Mouse (Mus musculus) MEL (cell line): ENCODE measurements around the gene 0610012G03Rik. TPM values are rescaled to one million over a fixed set of nuclear protein-coding genes. Genes with fewer than 3 reads are reported as not detected.

Source experiments
- DNase-seq: peaks from one replicate; pipeline ENCODE4 v3.0.0; 2011; ENCODE audit warnings: low read depth, low spot score
- H3K27ac ChIP-seq: 2 replicates; pipeline ENCODE4 v1.5.1; 2012; ENCODE audit warnings: low read depth, mild to moderate bottlenecking, control low read depth, low read length, moderate library complexity; ENCODE audit not compliant: control insufficient read depth
- H3K27me3 ChIP-seq, 2 experiments: fragments of 150-350 bp in 1 of 2; sonication (generic) in 1 of 2; 2 replicates each; pipeline ENCODE4 v1.6.1; 2012; ENCODE audit warnings: low read length in 2 of 2, mild to moderate bottlenecking in 2 of 2, improper control_type of control experiment in 1 of 2, moderate library complexity in 1 of 2; ENCODE audit not compliant: insufficient read depth in 2 of 2, control insufficient read depth in 1 of 2
- H3K36me3 ChIP-seq, 2 experiments: 2 replicates each; pipeline ENCODE4 v1.6.1; 2012 to 2014; ENCODE audit warnings: low read length in 2 of 2, improper control_type of control experiment in 1 of 2, inconsistent platforms in 1 of 2, mild to moderate bottlenecking in 1 of 2; ENCODE audit not compliant: insufficient read depth in 2 of 2, control insufficient read depth in 1 of 2
- H3K4me1 ChIP-seq, 2 experiments: fragments of 150-350 bp in 1 of 2; sonication (generic) in 1 of 2; 2 replicates each; pipeline ENCODE4 v1.6.1; 2012; ENCODE audit warnings: low read length in 2 of 2, improper control_type of control experiment in 1 of 2, mild to moderate bottlenecking in 1 of 2; ENCODE audit not compliant: insufficient read depth in 2 of 2, control insufficient read depth in 1 of 2
- H3K4me3 ChIP-seq, 2 experiments: fragments of 150-350 bp in 1 of 2; sonication (generic) in 1 of 2; 2 replicates each; pipeline ENCODE4 v1.5.1; 2012; ENCODE audit warnings: low read depth in 2 of 2, low read length in 2 of 2, mild to moderate bottlenecking in 2 of 2, moderate library complexity in 2 of 2, control low read depth in 1 of 2, improper control_type of control experiment in 1 of 2; ENCODE audit not compliant: control insufficient read depth in 1 of 2, insufficient read depth in 1 of 2
- H3K79me2 ChIP-seq: 2 replicates; pipeline ENCODE4 v1.6.1; 2012; ENCODE audit warnings: mild to moderate bottlenecking, low read length, moderate library complexity; ENCODE audit not compliant: control insufficient read depth, poor library complexity, insufficient read depth
- H3K9ac ChIP-seq: 2 replicates; pipeline ENCODE4 v1.6.1; 2012; ENCODE audit warnings: low read depth, mild to moderate bottlenecking, control low read depth, low read length, moderate library complexity; ENCODE audit not compliant: control insufficient read depth, poor library complexity, severe bottlenecking
- H3K9me3 ChIP-seq: fragments of 150-350 bp; sonication (generic); replicated peaks from 2 replicates; pipeline ENCODE4 v1.6.1; 2012; ENCODE audit warnings: mild to moderate bottlenecking, low read length, improper control_type of control experiment, moderate library complexity; ENCODE audit not compliant: insufficient read depth
- BHLHE40 ChIP-seq: IDR thresholded peaks from 2 replicates; pipeline ENCODE4 v1.6.1; 2012; ENCODE audit warnings: low read depth, mild to moderate bottlenecking, inconsistent platforms, low read length, improper control_type of control experiment, borderline replicate concordance
- CTCF ChIP-seq, 3 experiments: IDR thresholded peaks in 2 of 3; conservative IDR thresholded peaks in 1 of 3; 2 replicates each; pipeline ENCODE4 v1.5.1; 2011 to 2012; ENCODE audit warnings: low read length in 3 of 3, low read depth in 2 of 3, mild to moderate bottlenecking in 2 of 3, improper control_type of control experiment in 1 of 3, inconsistent platforms in 1 of 3, mixed read lengths in 1 of 3, moderate library complexity in 1 of 3; ENCODE audit not compliant: control insufficient read depth in 1 of 3, insufficient read depth in 1 of 3, poor library complexity in 1 of 3, severe bottlenecking in 1 of 3
- ELF1 ChIP-seq: IDR thresholded peaks from 2 replicates; pipeline ENCODE4 v1.6.1; 2014; ENCODE audit warnings: low read depth, mild to moderate bottlenecking, inconsistent platforms, low read length, improper control_type of control experiment, moderate library complexity
- ETS1 ChIP-seq: IDR thresholded peaks from 2 replicates; pipeline ENCODE4 v1.6.1; 2012; ENCODE audit warnings: low read depth, mild to moderate bottlenecking, inconsistent platforms, low read length, improper control_type of control experiment, moderate library complexity
- GATA1 ChIP-seq: IDR thresholded peaks from 2 replicates; pipeline ENCODE4 v1.6.1; 2011; ENCODE audit warnings: low read depth, low read length, improper control_type of control experiment
- SMC3 ChIP-seq: IDR thresholded peaks from 2 replicates; pipeline ENCODE4 v1.6.1; 2011; ENCODE audit warnings: low read depth, low read length, improper control_type of control experiment
- USF1 ChIP-seq: IDR thresholded peaks from 2 replicates; pipeline ENCODE4 v1.6.1; 2014; ENCODE audit warnings: low read depth, mild to moderate bottlenecking, inconsistent platforms, low read length, improper control_type of control experiment, moderate library complexity
- ZMIZ1 ChIP-seq: IDR thresholded peaks from 2 replicates; pipeline ENCODE4 v1.6.1; 2012; ENCODE audit warnings: low read depth, mild to moderate bottlenecking, inconsistent platforms, low read length, improper control_type of control experiment, moderate library complexity
- polyA plus RNA-seq, 2 experiments: library from polyadenylated mRNA; stranded (reverse) in 1 of 2; unstranded in 1 of 2; fragments of >175 nt in 1 of 2; fragments of >200 nt in 1 of 2; gene quantifications; 2 replicates each; pipeline versions ENCODE4 v1.2.1 to v1.2.4; 2012; ENCODE audit warnings: low replicate concordance in 2 of 2, low read depth in 1 of 2; ENCODE audit not compliant: insufficient read length in 2 of 2, insufficient read depth in 1 of 2, missing spikeins in 1 of 2
- total RNA-seq: library from RNA; depleted of rRNA; stranded (reverse); fragments of 300-350 nt; gene quantifications from 2 replicates; pipeline ENCODE4 v1.2.3, GENCODE M21; 2012

The 0610012G03Rik gene
- total and polyA plus RNA-seq, 3 experiments: 41.9 to 56.2 TPM; not detected in 1

DNA sequence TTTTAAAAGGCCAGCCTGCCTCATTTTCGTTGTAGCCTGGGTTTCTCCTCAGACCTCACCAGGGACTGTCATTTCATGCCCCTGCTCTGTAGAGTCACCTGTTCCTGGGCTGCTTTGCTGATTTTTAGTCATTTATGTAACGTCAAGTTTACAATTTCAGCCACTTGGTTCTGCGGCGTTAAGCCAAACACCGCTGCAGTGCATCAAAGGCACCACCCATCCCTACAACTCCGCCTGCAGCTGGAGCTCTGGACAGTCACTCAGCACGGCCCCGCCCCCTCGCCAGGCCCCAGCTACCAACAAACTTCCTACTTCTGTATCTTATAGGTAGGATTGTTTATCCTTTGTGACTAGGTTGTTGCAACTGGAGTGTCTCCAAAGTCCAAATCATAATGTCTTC is 41.4 kb downstream of the 0610012G03Rik start:
- Histone ChIP-seq H3K4me3 (peak overlapping the region; percentile 17 to 49), H3K36me3 (no peaks in the 10 kb centered on the region), H3K4me1 (peaks cover 0 to 5% of the 10 kb centered on the region in 2 experiments; a peak in 3 of 4 replicates), H3K27me3 (no peaks in the 10 kb centered on the region), H3K79me2 (no peaks in the 10 kb centered on the region), H3K9me3 (no peaks in the 10 kb centered on the region), H3K27ac (no peak overlapping the region), H3K9ac (peak overlapping the region; percentile 37; the same call in 1 of the 2 replicates)
- TF ChIP-seq ELF1: 0 out of 2 replicates have a peak, but pooled peaks have one; percentile 18
- TF ChIP-seq CTCF (IDR thresholded peaks at IDR 0.05 in 2 of 3, conservative IDR thresholded peaks at IDR 0.05 in 1 of 3; ENCODE audit: control insufficient read depth in 1 of 3, insufficient read depth in 1 of 3, low read depth in 2 of 3, low read length in 3 of 3, poor library complexity in 1 of 3, severe bottlenecking in 1 of 3): no peak
- peak; percentile 85 for DNase-seq

GRCm38 (mm10) chr16:31905891-31906825 is 42.1 kb downstream of the 0610012G03Rik start:
- H3K9me3 ChIP-seq: no peaks in the 10 kb centered on the region
- DNase-seq: peak; percentile 50
- H3K4me1 ChIP-seq: peaks cover 0 to 5% of the 10 kb centered on the region in 2 experiments; a peak in 3 of 4 replicates
- H3K79me2 ChIP-seq: no peaks in the 10 kb centered on the region
- H3K27me3 ChIP-seq: no peaks in the 10 kb centered on the region
- peak overlapping the region; percentile 17 to 49 for H3K4me3 ChIP-seq
- H3K9ac ChIP-seq: no peak overlapping the region; the same call in 1 of the 2 replicates
- H3K36me3 ChIP-seq: no peaks in the 10 kb centered on the region
- H3K27ac ChIP-seq: no peak overlapping the region
- no peak for TF ChIP-seq BHLHE40
- peak; percentile 34; the same call in 1 of the 2 replicates for TF ChIP-seq GATA1
- peak; percentile 36; the same call in 1 of the 2 replicates for TF ChIP-seq ETS1
- no peak for TF ChIP-seq USF1

DNA sequence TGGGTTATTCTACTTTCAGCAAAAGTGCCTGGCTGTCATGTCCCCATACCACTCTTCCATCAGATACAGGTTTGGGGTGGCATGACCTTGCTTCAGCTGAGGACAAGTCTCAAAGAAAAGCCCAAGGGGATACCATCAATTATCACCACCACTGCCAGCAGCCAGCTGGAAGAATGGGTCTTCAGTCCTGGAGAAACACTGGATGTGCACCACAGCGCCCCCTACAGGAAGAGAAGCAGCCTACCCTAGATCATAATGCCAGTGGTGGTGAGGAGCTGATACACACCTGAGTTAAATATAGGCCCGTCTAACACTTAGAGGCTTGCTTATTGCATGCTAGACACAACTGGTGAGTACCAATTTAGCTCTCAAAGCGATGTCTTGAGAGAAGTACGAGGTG is 43.0 kb downstream of the 0610012G03Rik start:
- peaks cover 0 to 5% of the 10 kb centered on the region in 2 experiments; a peak in 3 of 4 replicates for H3K4me1 ChIP-seq
- peak; percentile 46 for DNase-seq

More for the DNA sequence above, 43.0 kb downstream of the 0610012G03Rik start:
- Histone ChIP-seq H3K9ac (no peak overlapping the region), H3K9me3 (no peaks in the 10 kb centered on the region), H3K36me3 (no peaks in the 10 kb centered on the region), H3K27ac (no peak overlapping the region), H3K79me2 (no peaks in the 10 kb centered on the region), H3K27me3 (no peaks in the 10 kb centered on the region)
- TF ChIP-seq SMC3: 0 out of 2 replicates have a peak, but pooled peaks have one; percentile 12
- no peak for TF ChIP-seq ZMIZ1
- peak; percentile 64 to 88 (median 68) for TF ChIP-seq CTCF (IDR thresholded peaks at IDR 0.05 in 2 of 3, conservative IDR thresholded peaks at IDR 0.05 in 1 of 3; ENCODE audit: control insufficient read depth in 1 of 3, insufficient read depth in 1 of 3, low read depth in 2 of 3, low read length in 3 of 3, poor library complexity in 1 of 3, severe bottlenecking in 1 of 3)
- TF ChIP-seq, all 39 proteins: peak for 2
- no peak overlapping the region for H3K4me3 ChIP-seq
